Mouse (Mus musculus): ENCODE measurements around the gene Phka2.

The Phka2 gene

DNA sequence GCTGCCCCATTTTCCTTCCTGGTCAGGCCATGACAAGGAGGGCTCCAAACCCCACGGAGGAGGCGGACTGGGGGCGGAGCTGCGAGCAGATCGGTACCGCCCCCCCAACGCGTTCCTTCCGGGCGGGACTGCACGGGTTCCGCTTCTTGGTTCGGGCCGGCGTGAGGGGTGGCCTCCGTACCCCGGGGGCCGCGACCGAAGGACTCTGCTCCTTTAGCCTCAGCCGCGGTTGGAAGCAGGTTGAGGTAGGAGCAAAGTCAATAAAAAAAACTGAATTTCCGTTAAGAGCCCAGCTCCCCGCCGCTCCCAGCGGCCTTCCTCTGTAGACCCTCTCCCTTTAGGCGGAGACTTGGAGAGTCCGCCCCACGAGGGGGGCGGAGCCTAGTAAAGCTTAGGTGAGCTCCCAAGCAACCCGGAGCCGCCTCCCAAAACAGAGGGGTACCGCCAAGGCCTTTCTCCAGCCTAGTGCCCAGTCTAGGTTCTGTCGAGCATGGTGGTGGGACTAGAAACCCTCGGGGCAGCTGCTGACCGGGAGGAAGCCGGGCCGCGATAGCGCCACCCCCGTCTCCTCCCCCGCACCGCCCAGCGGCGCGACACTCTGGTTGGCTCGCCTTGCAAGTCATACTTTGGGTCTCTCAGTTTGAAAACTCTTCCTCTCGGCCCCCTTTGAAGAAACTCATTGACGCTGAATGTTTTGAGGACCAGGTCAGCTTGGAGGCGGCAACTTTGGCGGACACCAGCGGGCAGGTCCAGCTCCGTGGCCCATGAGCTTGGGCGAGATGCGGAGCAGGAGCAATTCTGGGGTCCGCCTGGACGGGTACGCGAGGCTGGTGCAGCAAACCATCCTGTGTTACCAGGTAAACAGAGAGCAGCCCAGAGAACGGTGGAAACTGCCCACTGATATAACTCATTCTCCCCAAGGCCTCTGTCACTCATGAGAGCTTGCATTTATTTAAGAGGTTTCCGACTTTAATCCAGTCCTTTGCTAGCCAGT lies at the start of gene Phka2:
TSS of gene Phka2 (plus strand) at position 119 of the 994 bp plus-strand sequence.
- TF ChIP-seq GATA4 (IDR thresholded peaks at IDR 0.05; ENCODE audit: insufficient replicate concordance, low read length) = no peak

- no peak for TF ChIP-seq GATA4 (IDR thresholded peaks at IDR 0.05; ENCODE audit: insufficient replicate concordance, low read length)
Observed at GRCm38 (mm10) chrX:160455686-160456085, 46.3 kb upstream of the Phka2 start.

DNA sequence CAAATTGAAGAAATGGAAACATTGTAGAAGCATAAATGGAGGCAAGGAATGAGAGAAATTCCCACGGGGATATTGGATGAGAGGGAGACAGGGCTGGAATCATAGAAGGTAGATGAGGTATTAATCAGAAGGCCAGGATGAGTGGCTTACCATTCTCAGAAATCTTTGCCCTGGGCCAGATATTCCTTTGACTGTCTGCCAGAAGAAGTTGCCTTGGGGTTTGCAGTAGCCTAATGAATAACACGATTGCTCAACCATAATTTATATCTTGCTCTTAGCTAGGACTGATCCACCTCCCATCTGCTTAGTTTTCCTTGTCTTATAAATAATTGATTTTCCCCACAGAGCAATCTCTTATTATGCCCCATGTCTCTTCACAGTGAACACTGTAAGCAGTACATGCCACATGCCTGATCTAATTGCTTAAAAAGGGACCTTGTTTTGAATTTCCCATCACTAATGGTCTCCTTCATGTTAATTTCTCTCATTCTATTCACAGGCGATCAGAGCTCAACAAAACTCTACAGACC lies 30.6 kb upstream of the Phka2 start:
- TF ChIP-seq GATA4 (IDR thresholded peaks at IDR 0.05; ENCODE audit: insufficient replicate concordance, low read length) = no peak

DNA sequence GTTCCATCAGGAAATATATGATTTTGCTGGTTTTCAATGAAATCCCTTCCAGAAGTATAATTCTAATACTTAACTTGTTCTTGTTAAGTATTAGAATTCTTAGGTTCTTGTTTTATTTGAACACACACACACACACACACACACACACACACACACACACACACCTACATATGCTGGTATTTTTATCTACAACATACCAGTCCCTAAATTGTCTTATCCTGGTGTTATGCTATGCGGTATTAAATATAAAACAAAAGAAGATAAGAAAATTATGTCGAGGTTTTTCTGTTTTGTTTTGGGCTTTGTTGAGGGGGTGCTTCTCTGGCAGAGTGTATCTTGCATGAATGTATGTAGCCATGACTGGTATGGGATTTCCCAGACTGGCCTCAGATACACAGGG lies 12.2 kb upstream of the Phka2 start:
- TF ChIP-seq GATA4 (IDR thresholded peaks at IDR 0.05; ENCODE audit: insufficient replicate concordance, low read length) = no peak

- no peak for TF ChIP-seq GATA4 (IDR thresholded peaks at IDR 0.05; ENCODE audit: insufficient replicate concordance, low read length)
Observed at GRCm38 (mm10) chrX:160494333-160494732, 7.6 kb upstream of the Phka2 start.

DNA sequence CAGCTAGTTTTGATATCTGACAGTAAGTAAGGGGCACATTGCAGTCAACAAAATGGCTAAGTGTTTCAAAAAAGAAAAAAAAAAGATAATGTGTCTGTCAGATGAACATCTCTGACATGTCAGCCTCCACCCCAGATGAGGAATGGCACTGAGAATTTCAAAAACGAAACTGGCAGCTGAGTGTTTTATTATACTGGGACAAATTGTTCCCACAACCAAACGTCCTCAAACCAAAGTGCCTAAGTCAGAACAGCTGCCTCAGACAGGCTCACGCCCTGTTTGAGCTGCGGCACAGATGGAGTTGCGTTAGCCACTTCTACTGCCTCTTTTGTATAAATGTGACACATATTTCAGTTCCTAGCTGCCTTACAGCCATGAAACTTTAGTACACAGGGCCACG lies 7.0 kb upstream of the Phka2 start:
- no peak for TF ChIP-seq GATA4 (IDR thresholded peaks at IDR 0.05; ENCODE audit: insufficient replicate concordance, low read length)

DNA sequence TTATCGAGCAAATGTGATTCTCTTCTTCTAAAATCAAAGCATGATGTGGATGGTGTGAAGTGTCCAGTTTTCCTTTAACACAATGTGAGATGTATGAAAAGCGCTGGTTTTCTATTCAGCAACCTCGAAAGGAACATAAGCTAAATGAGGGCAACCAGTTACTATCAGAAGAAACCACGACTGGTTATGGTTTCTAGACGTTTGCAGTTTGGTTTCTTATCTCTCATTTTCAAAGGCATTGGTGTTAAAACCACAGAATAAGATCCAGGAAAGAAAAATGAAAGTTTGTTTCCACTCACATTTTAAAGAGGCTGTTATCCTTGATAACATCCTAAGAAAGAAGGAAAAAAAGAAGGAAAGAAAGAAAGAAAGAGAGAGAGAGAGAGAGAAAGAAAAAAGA lies 5.5 kb upstream of the Phka2 start:
- no peak for TF ChIP-seq GATA4 (IDR thresholded peaks at IDR 0.05; ENCODE audit: insufficient replicate concordance, low read length)

DNA sequence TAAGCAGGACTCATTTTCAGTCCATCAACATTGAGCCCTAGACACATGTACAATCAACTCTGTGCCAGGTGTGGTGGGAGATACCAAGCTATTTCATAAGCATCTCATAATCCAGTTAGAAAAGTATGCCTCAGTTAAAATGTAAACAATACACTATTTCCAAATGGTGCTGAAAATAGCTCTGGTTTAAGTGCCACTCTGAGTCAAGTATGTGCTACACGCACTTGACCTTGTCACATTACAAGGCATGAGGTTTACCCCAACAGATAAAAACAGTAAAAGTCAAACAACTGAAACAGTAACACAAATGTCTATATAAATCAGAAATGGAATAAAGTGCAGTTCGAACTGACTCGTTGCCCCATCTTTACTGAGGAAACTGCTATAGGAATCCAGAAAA lies 871 bp upstream of the Phka2 start:
- TF ChIP-seq GATA4 (IDR thresholded peaks at IDR 0.05; ENCODE audit: insufficient replicate concordance, low read length) = no peak

- no peak for TF ChIP-seq GATA4 (IDR thresholded peaks at IDR 0.05; ENCODE audit: insufficient replicate concordance, low read length)
Observed at GRCm38 (mm10) chrX:160501687-160502047, 299 bp upstream of the Phka2 start.

DNA sequence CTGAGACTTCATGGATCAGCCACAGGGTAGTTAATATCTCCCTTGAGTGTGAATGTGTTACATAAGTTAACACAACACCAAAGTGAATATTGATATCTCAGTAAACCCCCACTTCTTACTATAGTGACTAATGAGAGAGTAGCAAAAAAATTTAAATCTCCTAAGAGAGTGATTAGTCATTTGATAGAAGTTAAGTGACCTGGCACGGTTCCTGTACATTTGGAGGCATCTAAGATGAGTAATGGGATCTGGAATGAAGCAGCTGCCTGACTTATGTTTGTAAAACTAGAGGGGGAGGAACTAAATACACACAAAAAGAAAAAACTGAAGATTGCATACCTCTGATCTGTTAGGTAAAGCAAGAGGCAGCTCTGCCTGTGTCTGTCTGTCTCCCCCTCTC lies 7.1 kb downstream of the Phka2 start:
- no peak for TF ChIP-seq GATA4 (IDR thresholded peaks at IDR 0.05; ENCODE audit: insufficient replicate concordance, low read length)

GRCm38 (mm10) chrX:160510197-160510596 lies 8.2 kb downstream of the Phka2 start:
- no peak for TF ChIP-seq GATA4 (IDR thresholded peaks at IDR 0.05; ENCODE audit: insufficient replicate concordance, low read length)

DNA sequence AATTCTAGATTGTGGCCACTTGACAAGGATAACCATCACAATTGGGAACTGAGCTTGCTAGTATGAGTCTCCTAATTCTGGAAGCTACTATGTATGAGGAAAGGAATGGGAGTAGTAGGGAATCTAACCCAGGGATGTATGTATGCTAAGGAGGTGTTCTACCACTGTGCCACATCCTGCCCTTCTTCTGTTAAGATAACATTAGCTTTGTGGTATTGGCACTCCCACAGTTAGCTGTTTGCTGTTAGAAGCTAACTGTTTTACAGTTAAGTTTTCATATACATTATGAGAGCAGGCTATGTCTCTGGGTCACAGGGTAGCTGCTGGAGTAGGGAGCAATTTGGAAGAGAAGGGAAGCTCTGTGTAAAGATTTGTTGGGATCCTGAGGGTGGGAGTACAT lies 14.1 kb downstream of the Phka2 start:
- TF ChIP-seq GATA4 (IDR thresholded peaks at IDR 0.05; ENCODE audit: insufficient replicate concordance, low read length) = no peak

DNA sequence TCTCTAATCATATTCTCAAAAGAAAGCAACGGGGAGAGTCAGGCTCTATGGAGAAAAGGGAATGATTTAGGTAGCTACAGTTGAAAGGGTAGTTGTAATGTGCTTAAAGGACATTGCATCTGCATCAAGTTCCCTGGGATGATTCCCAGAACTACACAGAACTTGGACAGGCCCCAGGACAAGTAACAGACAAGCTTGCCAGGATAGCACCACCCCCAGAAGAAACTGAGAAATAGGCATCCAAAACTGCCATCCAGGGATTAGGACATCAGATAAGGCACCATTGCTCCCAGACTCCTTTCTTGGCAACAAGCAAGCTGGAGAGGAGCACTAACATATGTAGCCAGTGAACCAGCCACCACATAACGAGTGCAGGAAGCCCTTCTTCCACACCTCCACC lies 40.8 kb downstream of the Phka2 start:
- no peak for TF ChIP-seq GATA4 (IDR thresholded peaks at IDR 0.05; ENCODE audit: insufficient replicate concordance, low read length)

- no peak for TF ChIP-seq GATA4 (IDR thresholded peaks at IDR 0.05; ENCODE audit: insufficient replicate concordance, low read length)
Observed at GRCm38 (mm10) chrX:160548875-160549274, 46.9 kb downstream of the Phka2 start.

DNA sequence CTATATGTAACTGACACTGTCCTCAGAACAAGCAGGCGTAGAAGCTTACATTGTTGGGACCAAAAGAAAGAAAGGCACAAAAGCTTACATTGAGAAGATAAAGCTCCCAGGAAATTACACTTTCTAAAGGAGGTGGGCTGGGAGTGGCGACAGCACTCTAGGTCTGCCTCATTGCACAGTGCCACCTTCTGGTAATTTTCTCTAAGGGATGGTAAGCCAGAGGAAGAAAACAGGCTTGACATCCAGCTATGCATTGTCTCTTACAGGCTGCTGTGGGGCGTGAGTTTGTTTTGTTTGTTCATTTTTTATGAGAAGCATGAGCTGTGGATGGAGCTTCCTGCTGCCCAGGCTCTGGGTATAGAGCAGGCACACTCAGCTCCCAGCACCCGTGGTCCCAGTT lies 50.1 kb downstream of the Phka2 start:
- TF ChIP-seq GATA4 (IDR thresholded peaks at IDR 0.05; ENCODE audit: insufficient replicate concordance, low read length) = no peak

DNA sequence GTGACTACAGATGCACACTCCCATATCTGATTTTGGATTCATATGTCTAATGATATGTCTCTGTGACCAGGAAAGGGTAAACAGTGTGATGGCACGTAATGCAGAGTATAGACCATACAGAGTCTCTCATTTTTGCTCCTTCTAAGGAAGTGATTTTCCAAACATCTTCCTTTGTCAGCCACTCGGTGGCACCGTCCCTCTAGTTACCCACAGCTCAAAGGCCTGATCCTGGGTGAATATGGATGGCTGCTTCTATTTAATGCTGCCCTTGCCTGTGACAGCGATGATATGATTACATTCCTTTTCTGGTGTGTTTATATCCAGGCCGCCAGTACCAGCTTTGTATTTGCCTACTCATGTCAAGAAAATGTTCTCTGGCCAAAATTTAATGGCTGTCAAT lies 81.6 kb downstream of the Phka2 start:
- no peak for TF ChIP-seq GATA4 (IDR thresholded peaks at IDR 0.05; ENCODE audit: insufficient replicate concordance, low read length)
